10 mouse cellular contexts compared by ENCODE assay signal in genomic region chr13:56475363-56475762, GRCm38 (mm10). TPM values are rescaled to one million over a fixed set of nuclear protein-coding genes. Genes with fewer than 3 reads are reported as not detected.
DNase-seq lines count a peak whose midpoint lies in the region; ATAC-seq and TF ChIP-seq lines count a peak whose summit lies in the region.
"Had no signal": no experiment of that assay in that cellular context is flagged by ENCODE, and none has a peak within 500 bp of the region (broad histone marks: within the 10 kb centered on the region; RNA-seq: fewer than 3 reads in every experiment).

No protein-coding gene starts in this region.

- no peak for ATAC-seq in liver, embryonic 11.5 days (replicated peaks; ENCODE audit: low FRiP score)
- ATAC-seq in limb, embryonic 11.5 days (ENCODE audit: insufficient number of reproducible peaks, low FRiP score, low TSS enrichment, low read depth): no peak

- H3K4me3 ChIP-seq in liver, embryonic 11.5 days (ENCODE audit: low read depth, low read length): no peak overlapping the region
- no peak overlapping the region for H3K4me3 ChIP-seq in embryonic fibroblast, embryonic 13.5 days (ENCODE audit: insufficient read depth, low read length)
- H3K4me3 ChIP-seq in limb, embryonic 11.5 days (ENCODE audit: low read depth, low read length): no peak overlapping the region
- H3K4me3 ChIP-seq: stomach, embryonic 15.5 days had no signal

- H3K9ac ChIP-seq in liver, embryonic 11.5 days (ENCODE audit: low read depth, low read length): no peak overlapping the region
- no peak overlapping the region for H3K9ac ChIP-seq in limb, embryonic 11.5 days (ENCODE audit: low read length)
- H3K9ac ChIP-seq: stomach, embryonic 15.5 days had no signal

- peak; percentile 66; the same call in 1 of the 2 replicates for TF ChIP-seq CTCF in embryonic fibroblast, embryonic 13.5 days (IDR thresholded peaks at IDR 0.05; ENCODE audit: borderline replicate concordance, insufficient read depth, low read length)

- H3K4me2 ChIP-seq in liver, embryonic 11.5 days: no peak overlapping the region
- H3K4me2 ChIP-seq in limb, embryonic 11.5 days (ENCODE audit: low read depth, severe bottlenecking): no peak overlapping the region
- H3K4me2 ChIP-seq: stomach, embryonic 15.5 days had no signal

- H3K27ac ChIP-seq in liver, embryonic 11.5 days (ENCODE audit: low read depth, low read length): no peak overlapping the region
- H3K27ac ChIP-seq in embryonic fibroblast, embryonic 13.5 days (ENCODE audit: insufficient read depth, low read length): no peak overlapping the region
- no peak overlapping the region for H3K27ac ChIP-seq in limb, embryonic 11.5 days (replicated peaks; ENCODE audit: low read depth, low read length)
- H3K27ac ChIP-seq: stomach, embryonic 15.5 days had no signal

- DNase-seq in liver: peak; percentile 14
- DNase-seq in liver, embryonic 11.5 days (ENCODE audit: low spot score): no peak
- peak; percentile 20 for DNase-seq in adrenal gland, adult 8-10 months
- DNase-seq in induced T-regulatory cell, adult 2 months (ENCODE audit: low read depth): peak; percentile 69
- peak; percentile 56 for DNase-seq in limb, embryonic 11.5 days (ENCODE audit: low spot score)
- peak; percentile 31 for DNase-seq in neural tube, embryonic 10.5 days (ENCODE audit: extremely low spot score, low spot score)
- no peak for DNase-seq in urinary bladder, adult 2 months (ENCODE audit: low spot score)

- 30% methylated on average over 4 of the region's 4 CpGs for WGBS in liver, embryonic 11.5 days
- 24% methylated on average over 4 of the region's 4 CpGs for WGBS in limb, embryonic 11.5 days

- H3K36me3 ChIP-seq in liver, embryonic 11.5 days (ENCODE audit: control insufficient read depth, insufficient read depth, low read length): no peaks in the 10 kb centered on the region
- H3K36me3 ChIP-seq in limb, embryonic 11.5 days (ENCODE audit: control insufficient read depth, insufficient read depth, low read length): no peaks in the 10 kb centered on the region
- H3K36me3 ChIP-seq: stomach, embryonic 15.5 days had no signal

- TF ChIP-seq POLR2A in embryonic fibroblast, embryonic 13.5 days (IDR thresholded peaks at IDR 0.05; ENCODE audit: low read depth, low read length): no peak

- no peaks in the 10 kb centered on the region for H3K9me3 ChIP-seq in liver, embryonic 11.5 days (ENCODE audit: control insufficient read depth, low read length)
- H3K9me3 ChIP-seq in limb, embryonic 11.5 days (ENCODE audit: control insufficient read depth, low read length): no peaks in the 10 kb centered on the region
- H3K9me3 ChIP-seq: stomach, embryonic 15.5 days had no signal

- no peaks in the 10 kb centered on the region for H3K4me1 ChIP-seq in liver, embryonic 11.5 days (replicated peaks; ENCODE audit: control insufficient read depth, insufficient read depth, low read length)
- H3K4me1 ChIP-seq in embryonic fibroblast, embryonic 13.5 days (ENCODE audit: control insufficient read depth, insufficient read depth, low read length): no peaks in the 10 kb centered on the region
- no peaks in the 10 kb centered on the region for H3K4me1 ChIP-seq in limb, embryonic 11.5 days (ENCODE audit: control insufficient read depth, insufficient read depth, low read length)
- H3K4me1 ChIP-seq: stomach, embryonic 15.5 days had no signal

- H3K27me3 ChIP-seq in liver, embryonic 11.5 days (replicated peaks; ENCODE audit: control insufficient read depth, insufficient read depth, low read length): no peaks in the 10 kb centered on the region
- no peaks in the 10 kb centered on the region for H3K27me3 ChIP-seq in limb, embryonic 11.5 days (ENCODE audit: control insufficient read depth, insufficient read depth, low read length)
- H3K27me3 ChIP-seq: stomach, embryonic 15.5 days had no signal

RNA-seq across cellular contexts. Expression of gene Il9, which starts 6.7 kb away (rescaled TPM):
- polyA plus RNA-seq in liver, embryonic 11.5 days (2014; fragmentation: Nextera tagmentation; extraction: Ambion mirVana): not detected in 2 replicates
- total RNA-seq in adrenal gland, adult 8-10 months (2022): not detected
- not detected in 2 replicates for polyA plus RNA-seq in embryonic fibroblast, embryonic 13.5 days (2011; ENCODE audit: insufficient read length, low read depth, missing spikeins)
- not detected in 2 replicates for polyA plus RNA-seq in limb, embryonic 11.5 days (2014; fragmentation: Nextera tagmentation; extraction: Ambion mirVana)
- polyA plus RNA-seq in urinary bladder, adult 2 months (2012; rRNA removed): not detected in 2 replicates
- polyA plus RNA-seq: frontal cortex, adult 2 months; stomach, embryonic 15.5 days had no signal

RNA-seq across cellular contexts. Expression of gene Slc25a48, which starts 37.2 kb away (rescaled TPM):
- 0.18 and 0.37 TPM in 2 replicates for polyA plus RNA-seq in liver, embryonic 11.5 days (2014; fragmentation: Nextera tagmentation; extraction: Ambion mirVana)
- total RNA-seq in adrenal gland, adult 8-10 months (2022): 1 to 10 TPM in 3 of 4 experiments, under 1 TPM in 1; 0.55 to 2.5 (median 1.4) TPM
- not detected in 2 replicates for polyA plus RNA-seq in embryonic fibroblast, embryonic 13.5 days (2011; ENCODE audit: insufficient read length, low read depth, missing spikeins)
- polyA plus RNA-seq in limb, embryonic 11.5 days (2014; fragmentation: Nextera tagmentation; extraction: Ambion mirVana): 0.07 TPM in 1 of 2 replicates, not detected in the other
- 14.9 and 17.7 TPM in 2 replicates for polyA plus RNA-seq in urinary bladder, adult 2 months (2012; rRNA removed)

RNA-seq across cellular contexts. Expression of gene Fbxl21, which starts 46.9 kb away (rescaled TPM):
- 1.2 and 1.3 TPM in 2 replicates for polyA plus RNA-seq in liver, embryonic 11.5 days (2014; fragmentation: Nextera tagmentation; extraction: Ambion mirVana)
- total RNA-seq in adrenal gland, adult 8-10 months (2022): 1 to 10 TPM; 5.8 to 7.5 (median 6.2) TPM
- polyA plus RNA-seq in embryonic fibroblast, embryonic 13.5 days (2011; ENCODE audit: insufficient read length, low read depth, missing spikeins): 2.1 and 3.0 TPM in 2 replicates
- polyA plus RNA-seq in limb, embryonic 11.5 days (2014; fragmentation: Nextera tagmentation; extraction: Ambion mirVana): 1.5 and 2.0 TPM in 2 replicates
- polyA plus RNA-seq in urinary bladder, adult 2 months (2012; rRNA removed): 2.8 and 3.7 TPM in 2 replicates

RNA-seq across cellular contexts. Expression of gene Gm3045, which starts 49.0 kb away (rescaled TPM):
- polyA plus RNA-seq in liver, embryonic 11.5 days (2014; fragmentation: Nextera tagmentation; extraction: Ambion mirVana): not detected in 2 replicates
- not detected for total RNA-seq in adrenal gland, adult 8-10 months (2022)
- not detected in 2 replicates for polyA plus RNA-seq in embryonic fibroblast, embryonic 13.5 days (2011; ENCODE audit: insufficient read length, low read depth, missing spikeins)
- polyA plus RNA-seq in limb, embryonic 11.5 days (2014; fragmentation: Nextera tagmentation; extraction: Ambion mirVana): not detected in 2 replicates
- 0.07 and 0.13 TPM in 2 replicates for polyA plus RNA-seq in urinary bladder, adult 2 months (2012; rRNA removed)
- polyA plus RNA-seq: frontal cortex, adult 2 months; stomach, embryonic 15.5 days had no signal

Comparison
In these comparisons a context has a peak if more than half of its experiments do, and no peak if none do; other contexts are left out.
1. DNase-seq: peak in liver (single experiment), adrenal gland, adult 8-10 months (single experiment), induced T-regulatory cell, adult 2 months (single experiment), limb, embryonic 11.5 days (single experiment) and neural tube, embryonic 10.5 days (single experiment); none in liver, embryonic 11.5 days (single experiment) and urinary bladder, adult 2 months (single experiment).
2. RNA of gene Slc25a48, which starts 37.2 kb away (polyA plus RNA-seq): 14.9 to 17.7 TPM in urinary bladder, adult 2 months; 0.18 to 0.37 TPM in liver, embryonic 11.5 days, not detected in embryonic fibroblast, embryonic 13.5 days and 0.07 TPM in limb, embryonic 11.5 days; every median in the first group is over 10 times any median in the second.